Mouse (Mus musculus) lung, adult 10 weeks (tissue): ENCODE measurements around the gene Dand5. TPM values are rescaled to one million over a fixed set of nuclear protein-coding genes. Genes with fewer than 3 reads are reported as not detected.

Experiments used
- polyA plus RNA-seq: library from polyadenylated mRNA; stranded (reverse); fragments of 350-450 nt; fragmentation: Illumina TruSeq; extraction: RNeasy Lipid Tissue Mini Kit (QIAGEN cat#74804); gene quantifications from one replicate; pipeline ENCODE4 v1.2.3, GENCODE M21; 2014; ENCODE audit warnings: low read depth, low replicate concordance; ENCODE audit not compliant: insufficient read depth

The Dand5 gene
- polyA plus RNA-seq, result 6.1 TPM

GRCm38 (mm10) chr8:84822723-84823122 is at the start of gene Dand5:
Gene Dand5 (minus strand): TSS chr8:84822823.

GRCm38 (mm10) chr8:84871376-84872308 is 49.0 kb upstream of the Dand5 start, which contains the start of gene Syce2:
Gene Syce2 (plus strand): TSS chr8:84872111.

GRCm38 (mm10) chr8:84856864-84857441 is 34.3 kb upstream of the Dand5 start, which contains the start of gene Farsa:
Gene Farsa (plus strand): TSS chr8:84856989.

GRCm38 (mm10) chr8:84846722-84847572 is 24.3 kb upstream of the Dand5 start, which contains the start of gene Calr:
Gene Calr (minus strand): TSS chr8:84846934.

GRCm38 (mm10) chr8:84840248-84840999 is 17.8 kb upstream of the Dand5 start, which contains the start of gene Rad23a:
Gene Rad23a (minus strand): TSS chr8:84840665.

GRCm38 (mm10) chr8:84831490-84831889 is 8.9 kb upstream of the Dand5 start, which contains the start of gene Gadd45gip1:
Gene Gadd45gip1 (plus strand): TSS chr8:84831522.

GRCm38 (mm10) chr8:84799999-84800831 is 22.4 kb downstream of the Dand5 start, which contains the start of gene Nfix:
Gene Nfix (minus strand): TSS chr8:84800344.

Other genes starting within 250 kb of the Dand5 start
- 78.5 TPM for gene Ier2, start 160.0 kb downstream of the Dand5 start, polyA plus RNA-seq
- gene Trmt1, start 136.5 kb downstream of the Dand5 start, polyA plus RNA-seq, result 35.5 TPM
- 19.5 TPM for gene Nacc1, start 135.0 kb downstream of the Dand5 start, polyA plus RNA-seq
- gene Lyl1, start 121.4 kb downstream of the Dand5 start, polyA plus RNA-seq, result 11.6 TPM
- gene G430095P16Rik, start 99.8 kb downstream of the Dand5 start, polyA plus RNA-seq, result 2.9 TPM
- gene Nfix, start 22.5 kb downstream of the Dand5 start, polyA plus RNA-seq, result 17.5 TPM
- gene Gadd45gip1, start 8.7 kb upstream of the Dand5 start, polyA plus RNA-seq, result 12.6 TPM
- 43.6 TPM for gene Rad23a, start 17.8 kb upstream of the Dand5 start, polyA plus RNA-seq
- 348 TPM for gene Calr, start 24.1 kb upstream of the Dand5 start, polyA plus RNA-seq
- 20.7 TPM for gene Farsa, start 34.2 kb upstream of the Dand5 start, polyA plus RNA-seq
- 6.5 TPM for gene Syce2, start 49.3 kb upstream of the Dand5 start, polyA plus RNA-seq
- 19.6 TPM for gene Gcdh, start 71.1 kb upstream of the Dand5 start, polyA plus RNA-seq
- gene Klf1, start 79.1 kb upstream of the Dand5 start, polyA plus RNA-seq, result 0.20 TPM
- gene Dnase2a, start 85.7 kb upstream of the Dand5 start, polyA plus RNA-seq, result 28.2 TPM
- gene Mast1, start 114.5 kb upstream of the Dand5 start, polyA plus RNA-seq, result 0.09 TPM
- gene Rtbdn, start 124.2 kb upstream of the Dand5 start, polyA plus RNA-seq, result not detected
- not detected for gene Gm49661, start 146.6 kb upstream of the Dand5 start, polyA plus RNA-seq
- 256 TPM for gene Prdx2, start 146.8 kb upstream of the Dand5 start, polyA plus RNA-seq
- 36.8 TPM for gene Rnaseh2a, start 146.9 kb upstream of the Dand5 start, polyA plus RNA-seq
- gene Junb, start 155.9 kb upstream of the Dand5 start, polyA plus RNA-seq, result 59.1 TPM
- gene Hook2, start 167.8 kb upstream of the Dand5 start, polyA plus RNA-seq, result 6.5 TPM
- not detected for gene Best2, start 191.7 kb upstream of the Dand5 start, polyA plus RNA-seq
- 56.6 TPM for gene Asna1, start 202.5 kb upstream of the Dand5 start, polyA plus RNA-seq
- gene Trir, start 204.0 kb upstream of the Dand5 start, polyA plus RNA-seq, result 138 TPM
- gene Tnpo2, start 214.1 kb upstream of the Dand5 start, polyA plus RNA-seq, result 14.4 TPM
- 13.7 TPM for gene Fbxw9, start 237.2 kb upstream of the Dand5 start, polyA plus RNA-seq
- gene Gm5741, start 245.2 kb upstream of the Dand5 start, polyA plus RNA-seq, result not detected
- gene Dhps, start 248.9 kb upstream of the Dand5 start, polyA plus RNA-seq, result 31.0 TPM